Mouse (Mus musculus) spleen, adult 2 months (tissue): ENCODE results near the gene Shh. TPM values are rescaled to one million over a fixed set of nuclear protein-coding genes. Genes with fewer than 3 reads are reported as not detected.
A peak's percentile ranks its signal among the peaks of the same experiment; 100 is the strongest.

ENCODE experiments used
- DNase-seq, 2 experiments: peaks; one replicate each; pipeline versions ENCODE4 v3.0.0 to v3.0.0-alpha.2; 2012 to 2021; ENCODE audit warnings: low spot score in 2 of 2, low read depth in 1 of 2
- H3K27ac ChIP-seq: fragments of 200-500 bp; 2 replicates; pipeline ENCODE4 v1.5.1; 2012; ENCODE audit warnings: low read length, inconsistent platforms; ENCODE audit not compliant: insufficient read depth
- H3K27me3 ChIP-seq: fragments of 200-500 bp; 2 replicates; pipeline ENCODE4 v1.6.1; 2012; ENCODE audit warnings: mild to moderate bottlenecking, moderate library complexity, low read length, inconsistent platforms; ENCODE audit not compliant: control insufficient read depth, insufficient read depth
- H3K36me3 ChIP-seq: fragments of 200-500 bp; 2 replicates; pipeline ENCODE4 v1.6.1; 2012; ENCODE audit warnings: mild to moderate bottlenecking, low read length, inconsistent platforms; ENCODE audit not compliant: control insufficient read depth, insufficient read depth
- H3K4me1 ChIP-seq: fragments of 200-500 bp; 2 replicates; pipeline ENCODE4 v1.6.1; 2011; ENCODE audit warnings: inconsistent platforms; ENCODE audit not compliant: control insufficient read depth, insufficient read depth, insufficient read length
- H3K4me3 ChIP-seq: fragments of 200-500 bp; 2 replicates; pipeline ENCODE4 v1.5.1; 2011; ENCODE audit warnings: mild to moderate bottlenecking, inconsistent platforms; ENCODE audit not compliant: insufficient read depth, insufficient read length; ENCODE audit errors: extremely low read depth
- CTCF ChIP-seq: fragments of 200-500 bp; IDR thresholded peaks from 2 replicates; pipeline ENCODE4 v1.5.1; 2011; ENCODE audit warnings: mild to moderate bottlenecking, inconsistent platforms; ENCODE audit not compliant: insufficient read depth, insufficient read length, insufficient replicate concordance; ENCODE audit errors: extremely low read depth
- POLR2A ChIP-seq: fragments of 200-500 bp; IDR thresholded peaks from 2 replicates; pipeline ENCODE4 v1.6.1; 2011; ENCODE audit warnings: low read depth, low read length, inconsistent platforms
- WGBS: fragments of 180-500 bp; shearing (Covaris S2); methylation state at CpG from one replicate; pipeline ENCODE4 v1.1.7; 2018; 5-methylcytosine and 5-hydroxymethylcytosine counted together
- polyA plus RNA-seq: library from polyadenylated mRNA; depleted of rRNA; stranded (reverse); fragments of >200 nt; gene quantifications from 2 replicates; pipeline ENCODE4 v1.2.3, GENCODE M21; 2012

The Shh gene
- polyA plus RNA-seq, 1 experiment, result not detected

- WGBS, result 33% methylated on average over 6 of the region's 6 CpGs
- no peak overlapping the region for H3K4me3 ChIP-seq
- TF ChIP-seq CTCF (peak; percentile 91), POLR2A (no peak)
- H3K27me3 ChIP-seq, result no peaks in the 10 kb centered on the region
- H3K36me3 ChIP-seq, result no peaks in the 10 kb centered on the region
- H3K4me1 ChIP-seq, result no peaks in the 10 kb centered on the region
- H3K27ac ChIP-seq, result no peak overlapping the region
- DNase-seq, result peak; percentile 2 to 52
Measured at GRCm38 (mm10) chr5:28451053-28451638, 15.9 kb downstream of the Shh start.

GRCm38 (mm10) chr5:28450126-28450890 lies 16.7 kb downstream of the Shh start:
- H3K36me3 ChIP-seq, result no peaks in the 10 kb centered on the region
- no peak overlapping the region for H3K27ac ChIP-seq
- no peak overlapping the region for H3K4me3 ChIP-seq
- peak in 1 of 2 experiments; percentile 0 for DNase-seq
- H3K27me3 ChIP-seq, result no peaks in the 10 kb centered on the region
- WGBS, result 68% methylated on average over 3 of the region's 3 CpGs
- H3K4me1 ChIP-seq, result no peaks in the 10 kb centered on the region
- TF ChIP-seq POLR2A, result no peak
- TF ChIP-seq CTCF, result no peak

DNA sequence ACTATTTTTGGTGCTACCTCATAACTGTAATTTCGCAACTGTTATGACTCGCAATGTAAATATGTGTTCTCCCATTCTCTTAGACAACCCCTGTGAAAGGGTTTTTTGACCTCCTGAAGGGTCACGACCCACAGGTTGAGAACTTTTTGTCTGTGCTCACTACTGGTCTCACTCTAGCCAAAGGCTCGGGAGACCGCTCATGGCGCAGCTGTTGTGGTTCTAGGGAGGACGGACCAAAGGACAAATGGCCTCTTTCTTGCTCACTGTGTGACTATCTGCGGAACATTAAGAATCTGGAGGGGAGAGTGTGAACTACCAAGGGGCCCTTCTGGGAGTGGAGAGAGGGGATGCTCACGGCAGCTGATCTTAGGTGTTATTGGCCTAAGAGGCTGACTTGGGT lies 41.1 kb downstream of the Shh start:
- H3K27me3 ChIP-seq, result no peaks in the 10 kb centered on the region
- TF ChIP-seq CTCF (no peak), POLR2A (no peak)
- DNase-seq, result no peak
- H3K27ac ChIP-seq, result no peak overlapping the region
- 92% methylated on average over 9 of the region's 9 CpGs for WGBS
- H3K4me3 ChIP-seq, result no peak overlapping the region
- H3K4me1 ChIP-seq, result no peaks in the 10 kb centered on the region
- no peaks in the 10 kb centered on the region for H3K36me3 ChIP-seq

- 63% methylated on average over 4 of the region's 4 CpGs for WGBS
- no peak overlapping the region for H3K27ac ChIP-seq
- no peak for TF ChIP-seq POLR2A
- no peak for TF ChIP-seq CTCF
- DNase-seq, result no peak
- H3K27me3 ChIP-seq, result no peaks in the 10 kb centered on the region
- H3K4me1 ChIP-seq, result no peaks in the 10 kb centered on the region
- H3K36me3 ChIP-seq, result peaks cover 5% of the 10 kb centered on the region; the same call in 1 of the 2 replicates
- no peak overlapping the region for H3K4me3 ChIP-seq
Measured at GRCm38 (mm10) chr5:28423781-28424180, 43.3 kb downstream of the Shh start.

DNA sequence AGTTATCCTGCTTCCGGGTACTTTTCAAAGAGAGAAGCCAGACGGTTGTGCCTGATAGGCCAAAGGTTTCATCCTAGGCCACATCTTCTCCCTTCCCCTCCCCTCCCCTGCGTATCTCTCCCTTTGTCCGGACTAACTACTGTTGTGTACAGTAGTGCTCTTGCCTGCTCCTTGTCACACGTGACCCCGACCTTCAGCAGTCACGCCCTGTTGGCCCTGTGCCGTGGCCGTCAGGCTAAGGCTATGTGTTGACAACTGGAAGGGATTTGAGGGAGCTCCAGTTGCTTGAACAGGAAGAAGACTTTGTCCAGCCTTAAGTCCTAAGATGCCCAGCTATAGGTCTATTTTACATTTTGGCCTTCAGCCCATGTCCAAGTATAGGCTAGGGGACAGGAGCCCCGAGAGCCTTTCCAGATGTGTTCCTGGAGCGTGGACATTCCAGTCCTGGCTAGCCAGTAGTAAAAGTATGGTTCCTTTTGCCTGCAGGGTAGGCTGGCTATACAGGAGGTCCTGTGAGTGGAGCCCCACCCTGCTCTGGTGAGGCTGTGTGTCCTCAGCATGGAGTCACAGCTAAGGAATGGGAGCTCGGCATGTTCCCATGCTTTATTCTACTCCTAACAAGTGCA lies 47.3 kb downstream of the Shh start:
- TF ChIP-seq CTCF, result no peak
- TF ChIP-seq POLR2A, result no peak
- H3K4me1 ChIP-seq, result no peaks in the 10 kb centered on the region
- peaks cover 25% of the 10 kb centered on the region for H3K36me3 ChIP-seq
- H3K27ac ChIP-seq, result no peak overlapping the region
- H3K4me3 ChIP-seq, result no peak overlapping the region
- no peak for DNase-seq
- H3K27me3 ChIP-seq, result no peaks in the 10 kb centered on the region
- WGBS, result 95% methylated on average over 12 of the region's 12 CpGs

GRCm38 (mm10) chr5:28418734-28419133 lies 48.3 kb downstream of the Shh start:
- TF ChIP-seq POLR2A, result no peak
- no peak for TF ChIP-seq CTCF
- no peak for DNase-seq
- Histone ChIP-seq H3K27me3 (no peaks in the 10 kb centered on the region), H3K27ac (no peak overlapping the region), H3K36me3 (peaks cover 32% of the 10 kb centered on the region), H3K4me1 (no peaks in the 10 kb centered on the region), H3K4me3 (no peak overlapping the region)
- WGBS, result 87% methylated on average over 10 of the region's 10 CpGs

DNA sequence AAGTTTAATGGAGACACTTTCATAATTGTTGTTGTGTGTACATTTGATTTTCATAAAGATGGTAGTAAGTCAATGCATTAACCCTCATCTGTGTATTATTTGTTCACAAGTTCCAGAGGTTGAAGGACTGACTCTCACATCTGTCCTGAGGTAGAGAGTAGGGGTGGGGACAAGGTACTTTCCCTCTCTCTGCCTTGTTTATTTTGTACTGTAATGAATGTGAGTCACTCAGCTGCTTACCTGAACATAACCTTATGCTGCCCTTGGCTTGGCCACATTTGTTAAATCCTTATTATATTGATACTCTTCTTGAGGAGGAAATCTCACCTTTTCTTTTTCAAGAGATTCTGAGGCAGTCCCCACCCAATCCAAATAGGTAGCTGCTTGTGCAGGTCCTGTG lies 51.0 kb downstream of the Shh start:
- H3K36me3 ChIP-seq, result peaks cover 54% of the 10 kb centered on the region
- TF ChIP-seq POLR2A (no peak), CTCF (no peak)

More for the DNA sequence above, 51.0 kb downstream of the Shh start:
- no peaks in the 10 kb centered on the region for H3K27me3 ChIP-seq
- H3K27ac ChIP-seq, result no peak overlapping the region
- no peaks in the 10 kb centered on the region for H3K4me1 ChIP-seq
- no peak overlapping the region for H3K4me3 ChIP-seq
- no peak for DNase-seq
